Mouse (Mus musculus): ENCODE results near the gene Mia3. TPM values are rescaled to one million over a fixed set of nuclear protein-coding genes. Genes with fewer than 3 reads are reported as not detected.
A peak's percentile ranks its signal among the peaks of the same experiment; 100 is the strongest.
"Not testable (repeated sequence)": the region's sequence is repeated elsewhere in the genome, so short reads cannot be mapped to it uniquely, and the experiment has no call there.

The Mia3 gene
- polyA plus RNA-seq, 1 experiment = 117 TPM

- Histone ChIP-seq H3K4me3 (ENCODE audit: insufficient read depth, low read length) (no peak overlapping the region), H3K4me1 (ENCODE audit: control insufficient read depth, insufficient read depth, low read length) (no peaks in the 10 kb centered on the region), H3K27ac (ENCODE audit: insufficient read depth, low read length) (no peak overlapping the region)
- no peak for TF ChIP-seq CTCF (IDR thresholded peaks at IDR 0.05; ENCODE audit: extremely low read depth, insufficient read depth, low read length)
- no peak for TF ChIP-seq POLR2A (IDR thresholded peaks at IDR 0.05; ENCODE audit: extremely low read depth, insufficient read depth, low read length)
These were observed 57.3 kb downstream of the Mia3 start for GRCm38 (mm10) chr1:183312076-183312475.

GRCm38 (mm10) chr1:183309601-183310000 lies 59.8 kb downstream of the Mia3 start:
- not testable (repeated sequence) for H3K4me3 ChIP-seq (ENCODE audit: insufficient read depth, low read length); H3K4me1 ChIP-seq (ENCODE audit: control insufficient read depth, insufficient read depth, low read length); H3K27ac ChIP-seq (ENCODE audit: insufficient read depth, low read length)

GRCm38 (mm10) chr1:183308476-183308875 lies 60.9 kb downstream of the Mia3 start:
- Histone ChIP-seq H3K4me1 (ENCODE audit: control insufficient read depth, insufficient read depth, low read length) (no peaks in the 10 kb centered on the region), H3K27ac (ENCODE audit: insufficient read depth, low read length) (no peak overlapping the region), H3K4me3 (ENCODE audit: insufficient read depth, low read length) (no peak overlapping the region)
- TF ChIP-seq POLR2A (IDR thresholded peaks at IDR 0.05; ENCODE audit: extremely low read depth, insufficient read depth, low read length) (no peak), CTCF (IDR thresholded peaks at IDR 0.05; ENCODE audit: extremely low read depth, insufficient read depth, low read length) (no peak)

- Histone ChIP-seq H3K4me1 (ENCODE audit: control insufficient read depth, insufficient read depth, low read length) (no peaks in the 10 kb centered on the region), H3K27ac (ENCODE audit: insufficient read depth, low read length) (no peak overlapping the region), H3K4me3 (ENCODE audit: insufficient read depth, low read length) (no peak overlapping the region)
- TF ChIP-seq CTCF (IDR thresholded peaks at IDR 0.05; ENCODE audit: extremely low read depth, insufficient read depth, low read length) (no peak), POLR2A (IDR thresholded peaks at IDR 0.05; ENCODE audit: extremely low read depth, insufficient read depth, low read length) (no peak)
These were observed 61.8 kb downstream of the Mia3 start for GRCm38 (mm10) chr1:183307555-183307954.

GRCm38 (mm10) chr1:183299161-183299560 lies 70.2 kb downstream of the Mia3 start:
- no peaks in the 10 kb centered on the region for H3K4me1 ChIP-seq (ENCODE audit: control insufficient read depth, insufficient read depth, low read length)
- no peak overlapping the region for H3K27ac ChIP-seq (ENCODE audit: insufficient read depth, low read length)
- H3K4me3 ChIP-seq (ENCODE audit: insufficient read depth, low read length) = no peak overlapping the region
- TF ChIP-seq CTCF (IDR thresholded peaks at IDR 0.05; ENCODE audit: extremely low read depth, insufficient read depth, low read length) (no peak), POLR2A (IDR thresholded peaks at IDR 0.05; ENCODE audit: extremely low read depth, insufficient read depth, low read length) (no peak)

GRCm38 (mm10) chr1:183297886-183298489 lies 71.4 kb downstream of the Mia3 start:
- no peaks in the 10 kb centered on the region for H3K4me1 ChIP-seq (ENCODE audit: control insufficient read depth, insufficient read depth, low read length)
- TF ChIP-seq CTCF (IDR thresholded peaks at IDR 0.05; ENCODE audit: extremely low read depth, insufficient read depth, low read length) (no peak), POLR2A (IDR thresholded peaks at IDR 0.05; ENCODE audit: extremely low read depth, insufficient read depth, low read length) (no peak)
- no peak overlapping the region for H3K27ac ChIP-seq (ENCODE audit: insufficient read depth, low read length)
- H3K4me3 ChIP-seq (ENCODE audit: insufficient read depth, low read length) = peak overlapping the region; percentile 97

- H3K27ac ChIP-seq (ENCODE audit: insufficient read depth, low read length) = no peak overlapping the region
- peak overlapping the region; percentile 97 for H3K4me3 ChIP-seq (ENCODE audit: insufficient read depth, low read length)
- no peak for TF ChIP-seq CTCF (IDR thresholded peaks at IDR 0.05; ENCODE audit: extremely low read depth, insufficient read depth, low read length)
- no peaks in the 10 kb centered on the region for H3K4me1 ChIP-seq (ENCODE audit: control insufficient read depth, insufficient read depth, low read length)
These were observed 71.9 kb downstream of the Mia3 start for GRCm38 (mm10) chr1:183297473-183297885.

- TF ChIP-seq CTCF (IDR thresholded peaks at IDR 0.05; ENCODE audit: extremely low read depth, insufficient read depth, low read length) = no peak
- peak; percentile 80 for TF ChIP-seq POLR2A (IDR thresholded peaks at IDR 0.05; ENCODE audit: extremely low read depth, insufficient read depth, low read length)
- Histone ChIP-seq H3K4me3 (ENCODE audit: insufficient read depth, low read length) (peak within 1 kb of the TSS; percentile 97), H3K4me1 (ENCODE audit: control insufficient read depth, insufficient read depth, low read length) (no peaks in the 10 kb centered on the region), H3K27ac (ENCODE audit: insufficient read depth, low read length) (peak within 1 kb of the TSS; percentile 97)
These were observed 72.4 kb downstream of the Mia3 start, which contains the start of gene Brox for GRCm38 (mm10) chr1:183296877-183297383. Gene Brox (minus strand): TSS chr1:183297269.

GRCm38 (mm10) chr1:183296465-183296864 lies 72.9 kb downstream of the Mia3 start, which contains the start of gene Aida:
Gene Aida (plus strand): TSS chr1:183296590.
- H3K27ac ChIP-seq (ENCODE audit: insufficient read depth, low read length) = peak within 1 kb of the TSS; percentile 97
- no peak for TF ChIP-seq POLR2A (IDR thresholded peaks at IDR 0.05; ENCODE audit: extremely low read depth, insufficient read depth, low read length)
- TF ChIP-seq CTCF (IDR thresholded peaks at IDR 0.05; ENCODE audit: extremely low read depth, insufficient read depth, low read length) = no peak
- H3K4me1 ChIP-seq (ENCODE audit: control insufficient read depth, insufficient read depth, low read length) = no peaks in the 10 kb centered on the region
- H3K4me3 ChIP-seq (ENCODE audit: insufficient read depth, low read length) = peak within 1 kb of the TSS; percentile 97

- Histone ChIP-seq H3K4me3 (ENCODE audit: insufficient read depth, low read length) (no peak overlapping the region), H3K4me1 (ENCODE audit: control insufficient read depth, insufficient read depth, low read length) (no peaks in the 10 kb centered on the region), H3K27ac (ENCODE audit: insufficient read depth, low read length) (no peak overlapping the region)
- TF ChIP-seq POLR2A (IDR thresholded peaks at IDR 0.05; ENCODE audit: extremely low read depth, insufficient read depth, low read length) = no peak
- TF ChIP-seq CTCF (IDR thresholded peaks at IDR 0.05; ENCODE audit: extremely low read depth, insufficient read depth, low read length) = no peak
These were observed 79.8 kb downstream of the Mia3 start for GRCm38 (mm10) chr1:183289576-183289975.
